Mouse (Mus musculus) liver, embryonic 11.5 days (tissue): ENCODE measurements around the gene Ptprd. TPM values are rescaled to one million over a fixed set of nuclear protein-coding genes. Genes with fewer than 3 reads are reported as not detected.

Source experiments
- ATAC-seq: fragments of 200-750 bp; cut with Nextera tagmentation; replicated peaks from 2 replicates; pipeline ENCODE4 v1.8.0; 2017; ENCODE audit warnings: moderate number of reproducible peaks, mild to moderate bottlenecking, moderate TSS enrichment, moderate library complexity; ENCODE audit not compliant: low FRiP score
- DNase-seq: peaks from one replicate; pipeline ENCODE4 v3.0.0-alpha.2; 2017; ENCODE audit warnings: low spot score
- H3K27ac ChIP-seq: fragments of 300-500 bp; sonication (generic); 2 replicates; pipeline ENCODE4 v1.5.1; 2014; ENCODE audit warnings: mild to moderate bottlenecking, low read depth, low read length, control low read depth
- H3K27me3 ChIP-seq: fragments of 300-500 bp; sonication (generic); replicated peaks from 2 replicates; pipeline ENCODE4 v1.6.1; 2014; ENCODE audit warnings: low read length, mixed read lengths; ENCODE audit not compliant: control insufficient read depth, insufficient read depth
- H3K36me3 ChIP-seq: fragments of 300-500 bp; sonication (generic); 2 replicates; pipeline ENCODE4 v1.6.1; 2014; ENCODE audit warnings: mild to moderate bottlenecking, low read length, moderate library complexity, mixed read lengths; ENCODE audit not compliant: control insufficient read depth, insufficient read depth
- H3K4me1 ChIP-seq: fragments of 300-500 bp; sonication (generic); replicated peaks from 2 replicates; pipeline ENCODE4 v1.6.1; 2014; ENCODE audit warnings: low read length, mixed read lengths; ENCODE audit not compliant: control insufficient read depth, insufficient read depth
- H3K4me2 ChIP-seq: fragments of 300-500 bp; sonication (generic); 2 replicates; pipeline ENCODE4 v1.6.1; 2014; ENCODE audit warnings: mild to moderate bottlenecking, control low read depth, moderate library complexity
- H3K4me3 ChIP-seq: fragments of 300-500 bp; sonication (generic); 2 replicates; pipeline ENCODE4 v1.5.1; 2014; ENCODE audit warnings: low read depth, low read length, control low read depth
- H3K9ac ChIP-seq: fragments of 300-500 bp; sonication (generic); 2 replicates; pipeline ENCODE4 v1.6.1; 2014; ENCODE audit warnings: low read depth, low read length, control low read depth
- H3K9me3 ChIP-seq: fragments of 300-500 bp; sonication (generic); 2 replicates; pipeline ENCODE4 v1.6.1; 2016; ENCODE audit warnings: low read length, inconsistent platforms, mixed read lengths; ENCODE audit not compliant: control insufficient read depth
- WGBS: fragments of 180-500 bp; shearing (Covaris S2); extraction: QIAGEN DNeasy Blood & Tissue Kit; methylation state at CpG from one replicate; pipeline ENCODE4 v1.1.7; 2014; 5-methylcytosine and 5-hydroxymethylcytosine counted together
- polyA plus RNA-seq: library from polyadenylated mRNA; unstranded; fragments of >200 nt; fragmentation: Nextera tagmentation; extraction: Ambion mirVana; gene quantifications from 2 replicates; pipeline ENCODE4 v1.2.1, GENCODE M21; 2014

The Ptprd gene
- polyA plus RNA-seq, 1 experiment from 2014 or later: 8.4 TPM

DNA sequence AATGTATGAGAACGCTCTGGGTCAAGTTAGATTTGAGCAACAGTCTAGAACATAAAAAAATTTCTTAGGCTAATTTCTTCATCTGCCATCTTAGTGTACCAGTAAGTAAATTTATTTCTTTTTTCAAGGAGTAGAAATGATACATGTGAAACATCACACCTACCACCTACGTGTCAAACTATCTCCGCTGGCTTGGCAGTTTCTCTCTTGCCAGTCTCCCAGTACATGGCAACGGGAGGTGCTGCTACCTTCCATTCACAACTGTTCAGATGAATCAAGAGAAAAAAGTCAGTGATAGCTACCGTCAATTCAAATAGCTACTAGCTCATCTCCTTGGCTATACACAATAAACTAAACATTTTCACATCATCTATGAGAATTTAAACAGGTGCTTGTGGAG, 1823.9 kb downstream of the Ptprd start:
- DNase-seq (no peak), ATAC-seq (no peak)
- no peak overlapping the region for H3K4me2 ChIP-seq
- no peaks in the 10 kb centered on the region for H3K27me3 ChIP-seq
- 78% methylated on average over 5 of the region's 5 CpGs for WGBS
- H3K4me1 ChIP-seq: no peaks in the 10 kb centered on the region
- H3K36me3 ChIP-seq: no peaks in the 10 kb centered on the region
- no peak overlapping the region for H3K27ac ChIP-seq
- H3K9ac ChIP-seq: no peak overlapping the region
- H3K4me3 ChIP-seq: no peak overlapping the region
- no peaks in the 10 kb centered on the region for H3K9me3 ChIP-seq

DNA sequence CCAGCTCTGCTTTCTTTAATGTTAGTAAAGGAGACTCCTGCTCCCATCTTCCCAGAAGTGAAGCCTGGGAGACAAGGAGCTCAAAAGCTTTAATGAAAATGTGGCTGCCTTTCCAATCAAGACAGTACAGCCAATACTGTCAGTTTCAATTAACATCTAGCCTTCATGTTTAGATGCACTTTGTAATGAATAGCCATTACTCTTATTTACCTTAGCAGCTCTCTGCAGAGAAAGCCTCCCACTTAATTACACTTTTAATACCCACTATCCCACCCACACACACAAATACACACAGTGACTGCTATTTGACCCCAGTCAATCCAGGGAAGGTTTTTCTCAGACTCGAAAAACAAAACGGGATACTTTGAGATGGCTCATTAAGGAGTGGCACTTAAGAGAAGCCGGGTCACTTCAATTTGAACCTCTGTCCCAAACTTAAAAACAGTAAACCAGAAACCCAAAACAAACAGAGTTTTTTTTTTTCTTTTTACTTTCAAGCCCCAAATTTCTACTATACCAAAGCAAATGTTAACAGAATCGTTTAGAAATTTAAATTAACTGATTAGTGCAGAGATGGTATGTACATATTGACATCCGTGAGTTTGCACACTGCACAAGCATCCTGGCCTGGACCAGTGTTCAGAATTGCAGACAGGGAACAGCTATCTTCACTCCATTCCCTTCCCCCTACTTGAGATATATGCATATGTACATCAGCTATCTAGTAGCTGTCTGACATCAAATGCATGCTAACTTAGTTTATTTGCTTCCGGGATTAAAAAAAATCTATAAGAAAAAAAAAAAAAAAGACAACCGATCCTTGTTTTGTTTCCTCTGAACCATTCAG, 1824.6 kb downstream of the Ptprd start:
- DNase-seq (no peak), ATAC-seq (no peak)
- Histone ChIP-seq H3K27ac (no peak overlapping the region), H3K9ac (no peak overlapping the region), H3K4me1 (no peaks in the 10 kb centered on the region), H3K4me2 (no peak overlapping the region), H3K27me3 (no peaks in the 10 kb centered on the region), H3K9me3 (no peaks in the 10 kb centered on the region), H3K4me3 (no peak overlapping the region), H3K36me3 (no peaks in the 10 kb centered on the region)
- WGBS: 71% methylated on average over 7 of the region's 7 CpGs

DNA sequence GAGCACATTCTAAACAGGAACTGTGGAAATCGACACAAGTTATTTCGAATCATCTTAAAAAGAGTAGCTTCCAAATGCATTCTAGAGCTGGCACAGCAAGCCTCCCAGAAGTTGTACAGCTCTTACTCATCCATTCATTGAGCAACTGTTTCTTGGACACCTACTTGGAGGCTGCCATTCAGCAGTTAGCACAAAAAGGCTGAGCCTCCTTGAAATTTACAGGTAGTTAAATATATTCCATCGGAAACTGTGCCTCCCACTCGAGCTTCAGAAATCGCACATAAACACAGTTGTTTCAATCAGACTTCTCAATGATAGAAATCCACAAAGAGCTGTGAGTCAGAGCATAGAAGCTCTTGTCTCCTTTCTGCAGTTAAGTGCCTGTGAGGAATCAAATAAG, 1825.9 kb downstream of the Ptprd start:
- WGBS: 88% methylated on average over 5 of the region's 5 CpGs
- H3K4me2 ChIP-seq: no peak overlapping the region
- ATAC-seq (no peak), DNase-seq (no peak)
- no peaks in the 10 kb centered on the region for H3K27me3 ChIP-seq
- H3K9me3 ChIP-seq: no peaks in the 10 kb centered on the region
- no peak overlapping the region for H3K9ac ChIP-seq
- no peaks in the 10 kb centered on the region for H3K36me3 ChIP-seq
- no peak overlapping the region for H3K27ac ChIP-seq
- H3K4me3 ChIP-seq: no peak overlapping the region
- no peaks in the 10 kb centered on the region for H3K4me1 ChIP-seq

DNA sequence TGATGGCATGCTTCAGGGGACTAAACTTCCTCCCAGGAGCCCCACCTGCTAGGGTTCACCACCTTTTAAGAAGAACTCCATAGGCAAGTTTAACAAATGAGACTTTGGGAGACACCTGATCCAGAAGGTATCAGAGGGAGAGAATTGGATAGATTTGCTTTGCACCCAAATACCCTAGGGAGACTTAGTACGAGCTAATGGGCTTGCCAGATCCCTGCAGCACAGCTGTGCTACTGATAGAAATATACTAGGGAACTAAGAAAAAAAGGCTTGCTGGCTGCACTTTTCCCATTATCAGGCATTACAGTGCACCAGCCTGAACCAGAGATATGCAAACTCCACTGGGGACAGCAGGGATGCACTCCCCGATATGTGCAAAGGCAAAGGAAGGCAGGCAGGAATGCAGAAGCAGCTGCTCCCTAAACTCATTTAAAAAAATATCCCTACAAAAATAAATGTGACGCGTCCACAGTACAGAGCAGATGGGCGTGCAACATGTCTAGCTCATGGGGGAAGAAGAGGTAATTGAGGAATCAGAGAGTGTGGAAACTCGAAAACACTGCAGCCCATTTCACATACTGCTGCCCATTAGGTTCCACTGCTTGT, 1831.3 kb downstream of the Ptprd start:
- DNase-seq: no peak

DNA sequence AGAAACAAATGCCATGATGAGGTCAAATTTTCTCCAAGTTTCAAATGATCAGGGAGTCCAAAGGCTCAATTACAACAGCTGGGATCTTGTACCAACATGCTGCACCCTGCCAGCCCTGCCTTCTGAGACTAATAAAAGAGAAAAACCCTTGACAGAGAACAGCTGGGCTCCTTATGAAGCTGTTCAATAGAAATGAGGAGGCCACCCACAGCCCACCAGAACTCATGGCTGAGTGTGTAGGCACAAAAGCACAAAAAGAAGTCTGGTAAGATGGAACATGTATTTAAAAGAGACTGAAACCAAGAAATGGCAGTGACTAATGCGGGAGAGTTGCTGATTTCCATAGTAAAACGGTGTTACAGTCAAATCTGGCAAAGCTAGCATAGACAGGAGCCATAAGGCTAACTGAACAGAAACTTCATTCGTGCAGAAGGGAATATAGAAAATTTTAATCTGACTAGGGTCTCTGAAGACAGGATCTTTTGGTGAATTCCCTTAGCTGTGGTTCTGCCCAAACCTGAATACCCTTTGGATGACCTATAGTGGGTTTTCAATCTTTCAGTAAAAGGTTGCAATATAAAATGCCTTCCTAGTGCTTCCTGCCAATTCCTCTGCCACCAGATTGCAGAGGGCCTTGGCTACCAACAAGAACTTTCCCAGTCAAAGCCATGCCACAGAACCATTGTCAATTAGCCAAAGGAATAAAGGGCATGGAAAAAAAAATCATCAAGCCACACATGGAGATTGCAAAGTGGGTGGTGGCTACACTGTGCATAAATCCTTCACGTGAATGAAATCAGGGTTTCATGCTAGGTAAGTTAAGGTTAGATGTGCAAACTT, 1841.5 kb downstream of the Ptprd start:
- H3K27me3 ChIP-seq: no peaks in the 10 kb centered on the region
- H3K4me1 ChIP-seq: no peaks in the 10 kb centered on the region
- WGBS: 65% methylated on average over 4 of the region's 4 CpGs
- ATAC-seq: no peak
- H3K4me2 ChIP-seq: no peak overlapping the region
- no peak overlapping the region for H3K9ac ChIP-seq
- H3K27ac ChIP-seq: no peak overlapping the region
- DNase-seq: no peak
- H3K36me3 ChIP-seq: no peaks in the 10 kb centered on the region
- no peaks in the 10 kb centered on the region for H3K9me3 ChIP-seq
- no peak overlapping the region for H3K4me3 ChIP-seq

More for the DNA sequence above, 1831.3 kb downstream of the Ptprd start:
- WGBS: 70% methylated on average over 6 of the region's 6 CpGs
- Histone ChIP-seq H3K27ac (no peak overlapping the region), H3K27me3 (no peaks in the 10 kb centered on the region), H3K4me2 (no peak overlapping the region), H3K4me3 (no peak overlapping the region), H3K9me3 (no peaks in the 10 kb centered on the region), H3K4me1 (no peaks in the 10 kb centered on the region), H3K36me3 (no peaks in the 10 kb centered on the region), H3K9ac (no peak overlapping the region)
- ATAC-seq: no peak

DNA sequence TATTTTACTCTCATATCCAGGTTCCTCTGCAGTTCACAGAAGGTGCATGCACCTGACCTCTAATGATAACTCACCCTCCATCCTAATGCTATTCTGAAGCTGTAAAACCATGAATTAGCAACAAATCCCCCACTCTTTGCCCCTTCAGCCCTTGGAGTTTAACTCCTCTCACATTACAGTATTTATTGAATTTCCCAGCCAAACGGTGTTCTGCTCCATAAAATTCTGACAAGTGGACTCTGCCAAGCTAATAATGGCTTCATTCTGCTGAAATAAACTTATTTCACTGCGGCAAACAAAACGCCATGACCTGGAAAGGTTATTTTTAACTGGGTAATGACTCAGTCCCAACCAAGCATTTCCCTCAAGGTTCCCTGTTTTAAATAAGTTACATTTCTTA, 1842.7 kb downstream of the Ptprd start:
- H3K27ac ChIP-seq: no peak overlapping the region
- H3K9me3 ChIP-seq: no peaks in the 10 kb centered on the region
- H3K27me3 ChIP-seq: no peaks in the 10 kb centered on the region
- ATAC-seq: no peak
- no peaks in the 10 kb centered on the region for H3K4me1 ChIP-seq
- DNase-seq: no peak
- H3K4me2 ChIP-seq: no peak overlapping the region
- WGBS: 68% methylated on average over 3 of the region's 3 CpGs
- H3K36me3 ChIP-seq: no peaks in the 10 kb centered on the region
- no peak overlapping the region for H3K9ac ChIP-seq
- H3K4me3 ChIP-seq: no peak overlapping the region

DNA sequence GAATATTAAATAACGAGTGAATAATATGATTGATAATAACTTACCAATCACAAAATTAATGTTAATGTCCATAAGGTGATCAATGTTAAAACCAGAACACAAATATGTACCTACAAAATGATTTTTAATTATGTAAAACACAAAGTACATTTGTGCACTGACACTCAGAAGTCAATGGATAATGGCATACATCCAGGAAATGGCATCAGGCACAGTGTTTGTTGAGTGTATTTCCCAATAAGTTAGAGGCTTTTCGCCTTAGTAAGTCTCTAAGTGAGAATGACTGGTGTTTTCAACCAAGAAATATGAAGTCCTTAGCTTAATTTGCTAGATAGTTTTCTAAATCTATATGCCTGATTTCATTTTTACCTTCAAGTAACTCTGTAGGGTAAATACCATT, 1843.5 kb downstream of the Ptprd start:
- Histone ChIP-seq H3K4me1 (no peaks in the 10 kb centered on the region), H3K27me3 (no peaks in the 10 kb centered on the region), H3K27ac (no peak overlapping the region), H3K9me3 (no peaks in the 10 kb centered on the region), H3K36me3 (no peaks in the 10 kb centered on the region), H3K4me3 (no peak overlapping the region), H3K4me2 (no peak overlapping the region), H3K9ac (no peak overlapping the region)
- no peak for DNase-seq
- ATAC-seq: no peak
- 81% methylated on average over 2 of the region's 2 CpGs for WGBS

DNA sequence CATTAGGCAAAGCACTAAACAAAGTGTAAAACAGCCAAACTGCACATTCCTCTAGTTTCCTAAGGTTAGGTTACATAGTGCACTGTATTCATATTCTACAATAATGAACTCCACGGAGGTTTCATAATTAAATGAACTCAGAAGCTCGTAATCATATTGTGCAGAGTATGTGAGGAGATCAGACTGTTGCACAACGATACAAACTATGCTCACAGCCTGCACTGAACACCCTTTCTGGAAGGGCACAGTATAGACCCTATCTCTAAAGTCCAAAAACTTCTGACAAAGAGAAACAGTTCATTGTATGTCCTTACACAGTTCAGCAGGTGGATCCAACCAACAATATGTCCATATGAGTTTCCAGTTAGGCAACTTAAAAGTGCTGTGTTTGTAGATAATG, 1844.5 kb downstream of the Ptprd start:
- Histone ChIP-seq H3K4me3 (no peak overlapping the region), H3K27ac (no peak overlapping the region), H3K9me3 (no peaks in the 10 kb centered on the region), H3K9ac (no peak overlapping the region), H3K4me1 (no peaks in the 10 kb centered on the region), H3K36me3 (no peaks in the 10 kb centered on the region), H3K27me3 (no peaks in the 10 kb centered on the region), H3K4me2 (no peak overlapping the region)
- DNase-seq (no peak), ATAC-seq (no peak)
- WGBS: 88% methylated on average over 3 of the region's 3 CpGs
